Mouse (Mus musculus) hindlimb bud, embryonic 11.5 days (tissue): ENCODE measurements around the gene Gm6812.
"Not testable (repeated sequence)": the region's sequence is repeated elsewhere in the genome, so short reads cannot be mapped to it uniquely, and the experiment has no call there.

ENCODE experiments used
- DNase-seq: peaks from one replicate; pipeline ENCODE4 v3.0.0-alpha.2; 2012; ENCODE audit warnings: low read depth, low spot score; ENCODE audit errors: extremely low spot score

The Gm6812 gene

GRCm38 (mm10) chrX:68892953-68893352, at the start of gene Gm6812:
Gene Gm6812, minus strand, starts transcription at chrX:68893053.
- not testable (repeated sequence) for DNase-seq

GRCm38 (mm10) chrX:68865145-68865544, 27.7 kb downstream of the Gm6812 start:
- DNase-seq, result no peak
